Mouse (Mus musculus) frontal cortex, postnatal 36 days (tissue): ENCODE measurements around the gene Rabgap1l.

Source experiments
- DNase-seq, 2 experiments: peaks; one replicate each; pipeline ENCODE4 v3.0.0; 2022; ENCODE audit warnings: low spot score in 2 of 2

Rabgap1l gene

GRCm38 (mm10) chr1:160181216-160181615 lies 611.8 kb downstream of the Rabgap1l start:
- DNase-seq = no peak

GRCm38 (mm10) chr1:160176903-160177302 lies 616.1 kb downstream of the Rabgap1l start:
- no peak for DNase-seq
